Mouse (Mus musculus): ENCODE measurements around the gene Ucma. TPM values are rescaled to one million over a fixed set of nuclear protein-coding genes. Genes with fewer than 3 reads are reported as not detected.
A peak's percentile ranks its signal among the peaks of the same experiment; 100 is the strongest.

The Ucma gene
- polyA plus RNA-seq, 1 experiment from 2014 or later, result not detected

DNA sequence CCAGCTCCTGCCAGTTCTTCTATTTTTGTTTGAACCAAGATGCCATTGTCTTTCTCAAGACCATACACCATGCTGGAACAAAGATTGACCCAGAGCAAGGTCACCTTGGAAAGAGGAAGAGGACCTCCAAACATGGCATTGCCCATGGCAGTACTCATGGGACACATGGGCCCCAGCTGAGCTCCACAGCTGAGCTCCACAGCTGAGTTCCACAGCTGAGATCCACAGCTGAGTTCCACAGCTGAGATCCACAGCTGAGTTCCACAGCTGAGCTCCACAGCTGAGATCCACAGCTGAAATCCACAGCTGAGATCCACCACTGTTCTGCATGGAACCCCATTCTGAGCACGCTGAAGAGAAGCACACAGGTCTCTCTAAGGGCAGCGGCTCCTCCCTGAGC, 24.9 kb upstream of the Ucma start:
- Histone ChIP-seq H3K4me2 (replicated peaks; ENCODE audit: low read depth, low read length) (no peak overlapping the region), H3K9ac (replicated peaks; ENCODE audit: low read depth) (no peak overlapping the region), H3K27me3 (replicated peaks; ENCODE audit: insufficient read depth, low read length) (no peaks in the 10 kb centered on the region), H3K27ac (ENCODE audit: low read length) (no peak overlapping the region), H3K9me3 (ENCODE audit: low read length) (no peaks in the 10 kb centered on the region), H3K4me3 (ENCODE audit: low read depth, low read length) (no peak overlapping the region), H3K4me1 (ENCODE audit: insufficient read depth, low read depth, low read length) (no peaks in the 10 kb centered on the region), H3K36me3 (ENCODE audit: insufficient read depth, low read length) (no peaks in the 10 kb centered on the region)
- WGBS, result 94% methylated on average over 2 of the region's 2 CpGs
- TF ChIP-seq CTCF (IDR thresholded peaks at IDR 0.05) (no peak), EP300 (IDR thresholded peaks at IDR 0.05) (no peak)
- DNase-seq (ENCODE audit: low spot score) (no peak), ATAC-seq (no peak)

DNA sequence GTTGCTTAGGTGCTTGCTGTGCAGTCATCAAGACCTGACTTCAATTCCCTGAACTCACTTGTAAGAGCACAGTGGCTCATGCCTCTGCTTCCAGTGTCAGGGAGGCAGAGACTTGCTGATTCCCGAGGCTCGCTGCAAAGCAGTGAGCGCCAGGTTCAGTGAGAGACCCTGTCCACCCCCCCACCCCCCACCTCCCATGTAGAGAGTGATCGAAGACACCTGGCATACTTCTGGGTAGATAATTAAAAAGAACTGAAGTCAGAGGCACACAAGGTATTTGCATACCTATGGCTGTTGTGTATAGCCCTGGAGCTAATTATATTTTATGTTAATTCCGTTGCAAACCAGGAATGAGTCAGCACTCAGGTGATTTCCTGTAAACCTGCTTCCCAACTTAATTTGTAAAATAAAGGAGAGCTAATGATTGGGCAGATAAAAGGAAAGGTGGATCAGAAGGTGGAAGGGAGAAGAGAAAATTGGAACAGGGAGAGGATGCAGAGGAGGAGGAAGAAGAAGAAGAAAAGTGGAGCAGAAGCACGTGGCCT, 21.6 kb upstream of the Ucma start:
- no peaks in the 10 kb centered on the region for H3K36me3 ChIP-seq (ENCODE audit: insufficient read depth, low read length)
- H3K4me1 ChIP-seq (ENCODE audit: insufficient read depth, low read depth, low read length), result no peaks in the 10 kb centered on the region
- WGBS, result 82% methylated on average over 6 of the region's 6 CpGs
- H3K27ac ChIP-seq (ENCODE audit: low read length), result no peak overlapping the region
- no peak overlapping the region for H3K9ac ChIP-seq (replicated peaks; ENCODE audit: low read depth)
- TF ChIP-seq EP300 (IDR thresholded peaks at IDR 0.05) (no peak), CTCF (IDR thresholded peaks at IDR 0.05) (no peak)
- H3K9me3 ChIP-seq (ENCODE audit: low read length), result no peaks in the 10 kb centered on the region
- no peaks in the 10 kb centered on the region for H3K27me3 ChIP-seq (replicated peaks; ENCODE audit: insufficient read depth, low read length)
- no peak for DNase-seq (ENCODE audit: low spot score)
- H3K4me3 ChIP-seq (ENCODE audit: low read depth, low read length), result no peak overlapping the region
- no peak overlapping the region for H3K4me2 ChIP-seq (replicated peaks; ENCODE audit: low read depth, low read length)
- ATAC-seq, result no peak

DNA sequence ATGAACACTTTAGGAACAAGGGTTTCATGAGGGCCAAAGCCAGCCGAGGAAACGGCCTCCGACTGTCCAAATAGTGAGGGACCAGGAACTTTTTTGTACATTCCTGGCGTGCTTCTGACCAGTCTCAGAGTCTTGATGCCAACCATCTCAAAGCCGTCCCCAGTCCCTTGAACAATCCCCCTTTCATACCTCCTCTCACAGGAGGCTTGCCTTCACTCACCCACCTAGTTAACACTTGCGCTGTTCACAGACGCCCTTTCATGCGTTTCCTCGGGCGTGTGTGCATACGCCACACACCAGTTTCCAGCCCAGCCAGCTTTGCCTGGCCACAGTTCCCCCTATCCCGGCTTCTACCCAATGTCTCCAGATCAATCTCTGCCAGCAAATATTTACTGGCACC, 17.9 kb upstream of the Ucma start:
- H3K9ac ChIP-seq (replicated peaks; ENCODE audit: low read depth), result no peak overlapping the region
- DNase-seq (ENCODE audit: low spot score) (peak; percentile 4), ATAC-seq (peak; percentile 14; the same call in 1 of the 2 replicates)
- H3K27ac ChIP-seq (ENCODE audit: low read length), result no peak overlapping the region
- no peaks in the 10 kb centered on the region for H3K36me3 ChIP-seq (ENCODE audit: insufficient read depth, low read length)
- H3K4me1 ChIP-seq (ENCODE audit: insufficient read depth, low read depth, low read length), result no peaks in the 10 kb centered on the region
- no peaks in the 10 kb centered on the region for H3K27me3 ChIP-seq (replicated peaks; ENCODE audit: insufficient read depth, low read length)
- no peak for TF ChIP-seq EP300 (IDR thresholded peaks at IDR 0.05)
- TF ChIP-seq CTCF (IDR thresholded peaks at IDR 0.05), result no peak
- no peaks in the 10 kb centered on the region for H3K9me3 ChIP-seq (ENCODE audit: low read length)
- H3K4me2 ChIP-seq (replicated peaks; ENCODE audit: low read depth, low read length), result no peak overlapping the region
- 58% methylated on average over 12 of the region's 12 CpGs for WGBS
- no peak overlapping the region for H3K4me3 ChIP-seq (ENCODE audit: low read depth, low read length)

DNA sequence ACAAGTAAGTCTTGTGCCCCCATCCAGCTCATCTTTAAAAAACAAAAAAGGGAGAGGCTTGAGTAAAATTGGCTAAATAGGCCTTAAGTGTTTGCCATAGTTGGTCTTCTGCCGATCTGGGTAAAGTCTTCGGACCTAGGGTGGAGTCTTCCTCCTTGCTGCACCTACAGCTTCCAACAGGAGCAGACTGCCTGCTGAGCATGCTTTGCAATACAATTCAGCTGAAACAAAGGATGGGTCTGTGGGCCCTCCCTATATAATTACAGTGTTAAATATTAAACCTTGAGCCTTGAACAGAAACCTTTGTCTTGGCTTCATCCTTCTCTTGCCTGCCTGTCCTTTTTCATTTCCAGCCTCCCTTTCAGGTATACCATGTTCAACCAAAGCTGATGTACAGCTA, 8.1 kb upstream of the Ucma start:
- no peaks in the 10 kb centered on the region for H3K4me1 ChIP-seq (ENCODE audit: insufficient read depth, low read depth, low read length)

DNA sequence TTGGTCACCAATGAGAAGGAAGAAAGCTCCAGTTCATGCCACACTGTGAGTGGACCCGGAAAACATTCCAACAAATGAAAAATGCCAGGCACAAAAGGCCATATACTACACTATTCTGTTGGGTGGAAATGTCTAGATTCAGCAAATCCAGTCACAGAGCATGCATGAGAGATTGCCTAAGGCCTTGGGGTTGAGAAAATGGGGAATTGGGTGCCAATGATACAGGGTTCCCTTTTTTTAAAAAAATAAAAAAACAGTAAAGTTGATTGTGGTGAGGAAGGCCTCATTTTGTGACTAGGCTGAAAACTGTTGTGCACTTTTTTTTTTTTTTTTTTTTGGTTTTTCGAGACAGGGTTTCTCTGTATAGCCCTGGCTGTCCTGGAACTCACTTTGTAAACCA, 6.8 kb upstream of the Ucma start:
- TF ChIP-seq CTCF (IDR thresholded peaks at IDR 0.05) (no peak), EP300 (IDR thresholded peaks at IDR 0.05) (no peak)
- Histone ChIP-seq H3K36me3 (ENCODE audit: insufficient read depth, low read length) (no peaks in the 10 kb centered on the region), H3K4me2 (replicated peaks; ENCODE audit: low read depth, low read length) (no peak overlapping the region), H3K27me3 (replicated peaks; ENCODE audit: insufficient read depth, low read length) (no peaks in the 10 kb centered on the region), H3K4me1 (ENCODE audit: insufficient read depth, low read depth, low read length) (no peaks in the 10 kb centered on the region), H3K27ac (ENCODE audit: low read length) (no peak overlapping the region), H3K4me3 (ENCODE audit: low read depth, low read length) (no peak overlapping the region), H3K9me3 (ENCODE audit: low read length) (no peaks in the 10 kb centered on the region), H3K9ac (replicated peaks; ENCODE audit: low read depth) (no peak overlapping the region)
- DNase-seq (ENCODE audit: low spot score) (no peak), ATAC-seq (no peak)
- WGBS, result 95% methylated on average over 1 of the region's 2 CpGs

More for the DNA sequence above, 8.1 kb upstream of the Ucma start:
- Histone ChIP-seq H3K36me3 (ENCODE audit: insufficient read depth, low read length) (no peaks in the 10 kb centered on the region), H3K27me3 (replicated peaks; ENCODE audit: insufficient read depth, low read length) (no peaks in the 10 kb centered on the region), H3K4me2 (replicated peaks; ENCODE audit: low read depth, low read length) (no peak overlapping the region), H3K4me3 (ENCODE audit: low read depth, low read length) (no peak overlapping the region), H3K9ac (replicated peaks; ENCODE audit: low read depth) (no peak overlapping the region), H3K9me3 (ENCODE audit: low read length) (no peaks in the 10 kb centered on the region), H3K27ac (ENCODE audit: low read length) (no peak overlapping the region)
- TF ChIP-seq CTCF (IDR thresholded peaks at IDR 0.05) (no peak), EP300 (IDR thresholded peaks at IDR 0.05) (no peak)
- 88% methylated on average over 2 of the region's 2 CpGs for WGBS
- no peak for DNase-seq (ENCODE audit: low spot score)
- no peak for ATAC-seq

DNA sequence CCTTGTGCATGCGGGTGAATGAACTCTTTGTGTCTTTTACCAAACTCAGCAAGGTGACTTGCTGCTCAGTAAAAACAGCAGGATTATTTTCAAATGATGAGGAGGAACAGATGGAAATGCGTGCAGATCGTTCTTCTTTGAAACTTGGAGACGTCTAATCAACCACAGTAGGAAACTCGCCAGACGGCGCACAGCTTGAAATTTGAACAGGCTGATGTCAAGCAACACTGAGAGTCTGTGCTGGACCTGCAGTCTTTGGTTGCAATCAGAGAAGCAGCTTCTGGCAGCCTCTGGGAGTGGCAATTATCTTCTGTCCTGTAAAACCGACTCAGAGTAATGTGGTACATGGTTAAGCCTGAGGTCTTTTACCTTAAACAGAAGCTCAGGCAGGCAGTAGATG, 2.2 kb downstream of the Ucma start:
- Histone ChIP-seq H3K27me3 (replicated peaks; ENCODE audit: insufficient read depth, low read length) (no peaks in the 10 kb centered on the region), H3K4me3 (ENCODE audit: low read depth, low read length) (no peak overlapping the region), H3K9ac (replicated peaks; ENCODE audit: low read depth) (no peak overlapping the region), H3K4me2 (replicated peaks; ENCODE audit: low read depth, low read length) (no peak overlapping the region), H3K27ac (ENCODE audit: low read length) (no peak overlapping the region), H3K36me3 (ENCODE audit: insufficient read depth, low read length) (no peaks in the 10 kb centered on the region), H3K9me3 (ENCODE audit: low read length) (no peaks in the 10 kb centered on the region), H3K4me1 (ENCODE audit: insufficient read depth, low read depth, low read length) (no peaks in the 10 kb centered on the region)
- TF ChIP-seq EP300 (IDR thresholded peaks at IDR 0.05) (no peak), CTCF (IDR thresholded peaks at IDR 0.05) (no peak)
- DNase-seq (ENCODE audit: low spot score) (no peak), ATAC-seq (no peak)
- 37% methylated on average over 8 of the region's 8 CpGs for WGBS

DNA sequence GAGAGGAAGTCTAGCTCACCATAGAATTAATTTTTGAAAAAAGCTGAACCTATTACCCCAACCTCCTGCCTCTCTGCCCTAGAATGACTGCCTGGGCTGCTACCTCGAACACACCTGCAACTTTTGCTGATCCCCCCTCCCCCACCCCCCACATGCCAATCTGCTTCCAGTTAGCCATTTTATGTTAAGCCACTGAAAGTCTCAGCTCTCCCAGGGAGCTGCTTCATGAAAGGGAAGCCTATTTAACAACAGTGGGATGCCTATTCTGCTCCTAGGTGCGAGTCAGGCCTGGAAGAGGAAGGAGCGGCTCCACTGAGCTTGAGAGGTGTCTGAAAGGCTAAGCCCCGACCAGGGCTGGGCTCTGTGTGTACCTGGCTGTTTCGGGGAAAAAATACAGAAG, 8.1 kb downstream of the Ucma start:
- no peak for ATAC-seq
- no peak overlapping the region for H3K4me3 ChIP-seq (ENCODE audit: low read depth, low read length)
- no peaks in the 10 kb centered on the region for H3K9me3 ChIP-seq (ENCODE audit: low read length)
- no peaks in the 10 kb centered on the region for H3K36me3 ChIP-seq (ENCODE audit: insufficient read depth, low read length)
- no peak overlapping the region for H3K27ac ChIP-seq (ENCODE audit: low read length)
- no peak overlapping the region for H3K9ac ChIP-seq (replicated peaks; ENCODE audit: low read depth)
- DNase-seq (ENCODE audit: low spot score), result no peak
- H3K4me1 ChIP-seq (ENCODE audit: insufficient read depth, low read depth, low read length), result no peaks in the 10 kb centered on the region
- H3K4me2 ChIP-seq (replicated peaks; ENCODE audit: low read depth, low read length), result no peak overlapping the region
- no peak for TF ChIP-seq CTCF (IDR thresholded peaks at IDR 0.05)
- no peak for TF ChIP-seq EP300 (IDR thresholded peaks at IDR 0.05)
- H3K27me3 ChIP-seq (replicated peaks; ENCODE audit: insufficient read depth, low read length), result no peaks in the 10 kb centered on the region
- WGBS, result 35% methylated on average over 5 of the region's 5 CpGs

Measured in lung, postnatal 0 days (tissue).